Mouse (Mus musculus): ENCODE measurements around the gene Dbf4. TPM values are rescaled to one million over a fixed set of nuclear protein-coding genes. Genes with fewer than 3 reads are reported as not detected.

The Dbf4 gene
- not detected in 2 replicates for polyA plus RNA-seq (2012; ENCODE audit: insufficient read depth, insufficient read length, low replicate concordance, missing spikeins)

GRCm38 (mm10) chr5:8422157-8422931 is at the start of gene Dbf4, which contains the start of gene Slc25a40:
Dbf4 (minus strand) TSS chr5:8422716.
Slc25a40 (plus strand) TSS chr5:8422850.
- Histone ChIP-seq H3K4me3 (ENCODE audit: insufficient read depth, low read depth, low read length) (peak within 1 kb of the TSS; percentile 91), H3K27ac (ENCODE audit: insufficient read depth, low read depth, low read length) (no peak within 1 kb of the TSS), H3K4me1 (ENCODE audit: control insufficient read depth, insufficient read depth, low read length) (peaks cover 3% of the 10 kb centered on the region; the same call in 1 of the 2 replicates)
- TF ChIP-seq CTCF (IDR thresholded peaks at IDR 0.05; ENCODE audit: insufficient read depth, low read depth, low read length) = no peak
- TF ChIP-seq POLR2A (IDR thresholded peaks at IDR 0.05; ENCODE audit: insufficient read depth, low read depth, low read length) = peak; percentile 52; the same call in 1 of the 2 replicates
- WGBS = under 1% methylated on average over 93 of the region's 93 CpGs

GRCm38 (mm10) chr5:8456561-8456960 is 34.0 kb upstream of the Dbf4 start:
- TF ChIP-seq POLR2A (IDR thresholded peaks at IDR 0.05; ENCODE audit: insufficient read depth, low read depth, low read length) (no peak), CTCF (IDR thresholded peaks at IDR 0.05; ENCODE audit: insufficient read depth, low read depth, low read length) (no peak)
- Histone ChIP-seq H3K4me3 (ENCODE audit: insufficient read depth, low read depth, low read length) (no peak overlapping the region), H3K4me1 (ENCODE audit: control insufficient read depth, insufficient read depth, low read length) (no peaks in the 10 kb centered on the region), H3K27ac (ENCODE audit: insufficient read depth, low read depth, low read length) (no peak overlapping the region)
- WGBS = 80% methylated on average over 5 of the region's 5 CpGs

DNA sequence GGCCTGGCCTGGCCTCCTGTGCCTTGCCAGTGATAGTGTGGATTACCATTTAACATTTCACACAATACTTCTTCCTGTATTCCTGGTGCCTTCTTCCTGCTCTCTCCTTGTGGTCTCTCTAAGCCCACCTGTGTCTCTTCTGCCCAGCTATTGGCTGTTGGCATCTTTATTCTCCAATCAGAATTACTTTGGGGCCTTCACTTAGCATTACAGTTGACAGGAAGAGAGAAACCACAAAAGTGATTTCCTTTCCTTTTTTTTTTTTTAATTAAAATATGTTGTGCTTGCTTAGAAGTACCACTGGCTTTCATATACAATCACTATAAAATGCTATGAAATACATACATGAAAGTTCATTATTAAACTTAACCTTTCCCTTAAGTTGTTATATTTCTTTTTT is 33.0 kb upstream of the Dbf4 start:
- Histone ChIP-seq H3K4me3 (ENCODE audit: insufficient read depth, low read depth, low read length) (no peak overlapping the region), H3K27ac (ENCODE audit: insufficient read depth, low read depth, low read length) (no peak overlapping the region), H3K4me1 (ENCODE audit: control insufficient read depth, insufficient read depth, low read length) (no peaks in the 10 kb centered on the region)
- TF ChIP-seq CTCF (IDR thresholded peaks at IDR 0.05; ENCODE audit: insufficient read depth, low read depth, low read length) = no peak
- TF ChIP-seq POLR2A (IDR thresholded peaks at IDR 0.05; ENCODE audit: insufficient read depth, low read depth, low read length) = no peak

DNA sequence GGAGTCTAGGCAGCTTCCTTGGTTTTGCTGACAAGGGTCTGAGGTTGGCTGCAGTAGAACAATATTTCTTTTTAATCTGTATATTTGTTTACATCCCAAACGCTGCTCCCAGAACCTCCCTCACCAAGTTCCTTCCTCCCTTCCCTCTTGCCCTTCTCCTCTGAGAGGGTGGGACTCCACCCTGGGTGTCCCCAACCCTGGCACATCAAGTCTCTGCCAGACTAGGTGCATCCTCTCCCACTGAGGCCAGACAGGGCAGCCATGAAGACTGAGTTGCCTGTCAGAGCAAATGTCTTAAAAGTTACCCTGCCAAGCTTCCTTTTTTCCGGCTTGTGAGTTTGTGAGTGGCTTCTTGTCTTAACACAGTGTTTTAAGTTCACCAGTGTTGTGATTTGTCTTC is 16.6 kb upstream of the Dbf4 start:
- 68% methylated on average over 2 of the region's 2 CpGs for WGBS
- H3K4me1 ChIP-seq (ENCODE audit: control insufficient read depth, insufficient read depth, low read length) = no peaks in the 10 kb centered on the region
- H3K4me3 ChIP-seq (ENCODE audit: insufficient read depth, low read depth, low read length) = no peak overlapping the region
- H3K27ac ChIP-seq (ENCODE audit: insufficient read depth, low read depth, low read length) = no peak overlapping the region
- TF ChIP-seq POLR2A (IDR thresholded peaks at IDR 0.05; ENCODE audit: insufficient read depth, low read depth, low read length) (no peak), CTCF (IDR thresholded peaks at IDR 0.05; ENCODE audit: insufficient read depth, low read depth, low read length) (no peak)

DNA sequence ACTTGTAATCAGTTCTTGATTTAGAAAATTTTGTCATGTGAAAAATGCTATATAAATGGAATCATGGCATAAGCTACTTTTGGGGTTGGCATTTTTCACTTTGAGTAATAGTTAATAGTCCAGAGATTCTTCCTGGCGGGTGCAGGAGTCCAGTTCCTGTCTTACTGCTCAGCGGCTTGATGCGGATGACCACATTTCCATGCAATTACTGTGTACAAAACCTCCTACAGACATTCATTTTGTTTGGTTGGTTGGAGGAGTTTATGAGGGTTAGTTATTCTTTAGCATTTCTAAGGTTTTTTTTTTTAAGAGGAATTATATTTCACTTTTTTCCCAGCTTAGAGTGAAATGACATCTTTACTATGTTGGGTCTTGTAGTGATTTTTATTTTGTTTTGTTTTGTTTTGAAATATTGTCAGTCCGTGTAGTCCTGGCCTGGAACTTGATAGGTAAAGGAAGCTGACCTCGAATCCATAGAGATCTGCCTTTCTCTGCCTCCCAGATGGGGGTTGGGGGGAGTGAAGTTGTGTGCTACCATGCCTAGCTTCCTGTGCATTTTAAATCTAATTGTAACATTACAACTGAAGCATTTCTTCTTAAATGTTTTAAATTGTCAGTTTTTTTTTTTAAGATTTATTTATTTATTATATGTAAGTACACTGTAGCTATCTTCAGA is 15.1 kb upstream of the Dbf4 start:
- Histone ChIP-seq H3K4me3 (ENCODE audit: insufficient read depth, low read depth, low read length) (no peak overlapping the region), H3K27ac (ENCODE audit: insufficient read depth, low read depth, low read length) (no peak overlapping the region), H3K4me1 (ENCODE audit: control insufficient read depth, insufficient read depth, low read length) (no peaks in the 10 kb centered on the region)
- TF ChIP-seq CTCF (IDR thresholded peaks at IDR 0.05; ENCODE audit: insufficient read depth, low read depth, low read length) = no peak
- TF ChIP-seq POLR2A (IDR thresholded peaks at IDR 0.05; ENCODE audit: insufficient read depth, low read depth, low read length) = no peak
- WGBS = 90% methylated on average over 5 of the region's 5 CpGs

DNA sequence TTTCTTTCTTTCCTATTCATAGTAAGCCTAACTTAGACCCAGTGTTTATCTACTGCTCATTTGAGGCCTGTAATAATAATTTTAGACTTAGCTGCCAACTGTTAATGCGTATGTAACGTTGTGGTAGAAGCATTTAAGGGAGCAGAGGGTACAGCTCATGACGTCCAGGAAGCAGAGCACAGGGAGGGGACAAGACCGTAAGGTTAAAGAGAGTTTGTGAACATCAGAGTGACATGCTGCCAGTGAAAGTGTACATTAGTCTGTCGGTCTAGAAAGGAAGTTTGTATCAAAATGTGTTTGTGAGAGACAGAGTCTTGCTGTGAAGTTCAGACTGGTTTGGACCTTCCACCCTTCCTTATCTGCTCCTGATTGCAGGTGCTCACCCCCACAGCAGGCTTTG is 3.4 kb upstream of the Dbf4 start:
- Histone ChIP-seq H3K4me1 (ENCODE audit: control insufficient read depth, insufficient read depth, low read length) (peaks cover 3% of the 10 kb centered on the region; the same call in 1 of the 2 replicates), H3K4me3 (ENCODE audit: insufficient read depth, low read depth, low read length) (no peak overlapping the region), H3K27ac (ENCODE audit: insufficient read depth, low read depth, low read length) (no peak overlapping the region)
- TF ChIP-seq CTCF (IDR thresholded peaks at IDR 0.05; ENCODE audit: insufficient read depth, low read depth, low read length) (no peak), POLR2A (IDR thresholded peaks at IDR 0.05; ENCODE audit: insufficient read depth, low read depth, low read length) (no peak)
- WGBS = 75% methylated on average over 5 of the region's 5 CpGs

GRCm38 (mm10) chr5:8424116-8424515 is 1.6 kb upstream of the Dbf4 start:
- TF ChIP-seq POLR2A (IDR thresholded peaks at IDR 0.05; ENCODE audit: insufficient read depth, low read depth, low read length) = no peak
- TF ChIP-seq CTCF (IDR thresholded peaks at IDR 0.05; ENCODE audit: insufficient read depth, low read depth, low read length) = no peak
- WGBS = 21% methylated on average over 7 of the region's 7 CpGs
- H3K27ac ChIP-seq (ENCODE audit: insufficient read depth, low read depth, low read length) = no peak overlapping the region
- peaks cover 3% of the 10 kb centered on the region; the same call in 1 of the 2 replicates for H3K4me1 ChIP-seq (ENCODE audit: control insufficient read depth, insufficient read depth, low read length)
- H3K4me3 ChIP-seq (ENCODE audit: insufficient read depth, low read depth, low read length) = no peak overlapping the region

DNA sequence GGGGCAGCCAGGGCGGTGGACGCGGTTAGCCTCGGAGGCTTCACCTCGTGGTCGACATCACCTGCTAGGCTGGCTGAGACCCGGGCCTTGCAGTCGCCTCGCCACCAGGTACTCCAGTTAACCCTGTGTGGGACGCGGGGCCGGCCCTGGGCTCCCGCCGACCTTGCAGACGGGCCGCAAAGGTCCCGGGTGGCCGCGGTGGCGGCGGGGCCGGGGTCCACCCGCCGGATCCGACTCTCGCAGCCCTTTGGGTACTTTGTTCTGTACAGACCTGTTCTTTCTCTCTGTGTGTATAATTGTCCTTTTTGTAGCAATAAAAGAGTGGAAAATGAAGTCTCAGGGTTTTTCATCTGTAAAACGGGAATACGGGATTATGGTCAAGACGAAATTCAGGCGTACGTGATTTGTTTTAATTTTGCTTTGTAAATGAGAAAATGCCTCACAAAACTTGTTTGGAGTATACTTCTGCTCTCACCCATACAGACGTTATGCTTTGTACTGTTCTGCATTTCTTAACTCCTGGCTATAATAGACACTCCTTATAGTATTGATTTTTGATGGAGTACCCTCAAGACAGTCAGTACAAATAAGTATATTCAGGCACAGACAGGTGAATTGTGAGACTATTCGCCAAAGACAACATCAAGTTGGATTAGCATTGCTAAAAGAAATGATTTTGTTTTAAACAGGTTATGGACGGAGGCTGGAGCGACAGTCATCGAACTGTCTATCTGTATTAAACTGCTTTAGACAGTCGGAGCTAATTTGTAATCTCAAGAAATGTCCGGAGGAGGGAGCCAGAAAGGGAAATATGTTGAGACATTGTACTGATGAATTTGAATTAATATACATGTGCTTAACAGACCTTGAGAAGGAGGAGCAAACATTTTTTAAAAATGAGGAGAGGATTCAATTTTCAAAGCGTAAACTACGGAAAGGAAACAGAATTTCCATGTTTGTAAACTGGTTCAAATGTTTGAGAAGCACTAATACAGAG is 714 bp upstream of the Dbf4 start:
- TF ChIP-seq CTCF (IDR thresholded peaks at IDR 0.05; ENCODE audit: insufficient read depth, low read depth, low read length) (no peak), POLR2A (IDR thresholded peaks at IDR 0.05; ENCODE audit: insufficient read depth, low read depth, low read length) (no peak)
- WGBS = under 1% methylated on average over 40 of the region's 40 CpGs
- Histone ChIP-seq H3K27ac (ENCODE audit: insufficient read depth, low read depth, low read length) (no peak overlapping the region), H3K4me3 (ENCODE audit: insufficient read depth, low read depth, low read length) (peak overlapping the region; percentile 91), H3K4me1 (ENCODE audit: control insufficient read depth, insufficient read depth, low read length) (peaks cover 3% of the 10 kb centered on the region; the same call in 1 of the 2 replicates)

All from olfactory bulb, adult 2 months (tissue).